Mouse (Mus musculus) testis, adult 2 months (tissue): ENCODE data around the gene Hs1bp3.

Source experiments
- CTCF ChIP-seq: fragments of 200-500 bp; IDR thresholded peaks from 2 replicates; pipeline ENCODE4 v1.5.1; 2012; ENCODE audit warnings: low read depth, mild to moderate bottlenecking, inconsistent platforms, low read length, moderate library complexity; ENCODE audit not compliant: control insufficient read depth, insufficient read depth, insufficient replicate concordance
- POLR2A ChIP-seq: fragments of 200-500 bp; IDR thresholded peaks from 2 replicates; pipeline ENCODE4 v1.6.1; 2012; ENCODE audit warnings: low read depth, mild to moderate bottlenecking, inconsistent platforms, low read length, moderate library complexity; ENCODE audit not compliant: control insufficient read depth

GRCm38 (mm10) chr12:8339591-8340319, 26.5 kb downstream of the Hs1bp3 start:
- TF ChIP-seq CTCF (no peak), POLR2A (no peak)
